Mouse (Mus musculus): ENCODE data around the gene Prok1. TPM values are rescaled to one million over a fixed set of nuclear protein-coding genes. Genes with fewer than 3 reads are reported as not detected.

Prok1 gene
- polyA plus RNA-seq, 1 experiment from 2014 or later = not detected

GRCm38 (mm10) chr3:107207625-107208253 lies 31.8 kb downstream of the Prok1 start:
- Histone ChIP-seq H3K9me3 (ENCODE audit: control insufficient read depth, low read length) (no peaks in the 10 kb centered on the region), H3K4me3 (ENCODE audit: low read length) (no peak overlapping the region), H3K4me1 (ENCODE audit: control insufficient read depth, insufficient read depth, low read length) (0 out of 2 replicates have a peak, but pooled peaks cover 5% of the 10 kb centered on the region), H3K27ac (ENCODE audit: low read depth, low read length) (no peak overlapping the region), H3K36me3 (ENCODE audit: control insufficient read depth, insufficient read depth, low read length) (no peaks in the 10 kb centered on the region), H3K4me2 (replicated peaks; ENCODE audit: low read depth, low read length) (no peak overlapping the region), H3K27me3 (ENCODE audit: control insufficient read depth, insufficient read depth, low read length) (no peaks in the 10 kb centered on the region), H3K9ac (ENCODE audit: low read depth, low read length) (no peak overlapping the region)
- 60% methylated on average over 7 of the region's 7 CpGs for WGBS
- ATAC-seq (ENCODE audit: low FRiP score, low TSS enrichment) = peak; percentile 28; the same call in 1 of the 2 replicates

GRCm38 (mm10) chr3:107206490-107207150 lies 32.9 kb downstream of the Prok1 start:
- Histone ChIP-seq H3K9ac (ENCODE audit: low read depth, low read length) (no peak overlapping the region), H3K27me3 (ENCODE audit: control insufficient read depth, insufficient read depth, low read length) (no peaks in the 10 kb centered on the region), H3K4me3 (ENCODE audit: low read length) (no peak overlapping the region), H3K4me2 (replicated peaks; ENCODE audit: low read depth, low read length) (no peak overlapping the region), H3K9me3 (ENCODE audit: control insufficient read depth, low read length) (no peaks in the 10 kb centered on the region), H3K36me3 (ENCODE audit: control insufficient read depth, insufficient read depth, low read length) (no peaks in the 10 kb centered on the region), H3K27ac (ENCODE audit: low read depth, low read length) (no peak overlapping the region), H3K4me1 (ENCODE audit: control insufficient read depth, insufficient read depth, low read length) (0 out of 2 replicates have a peak, but pooled peaks cover 5% of the 10 kb centered on the region)
- WGBS = 38% methylated on average over 4 of the region's 4 CpGs
- ATAC-seq (ENCODE audit: low FRiP score, low TSS enrichment) = no peak

GRCm38 (mm10) chr3:107205994-107206393 lies 33.5 kb downstream of the Prok1 start:
- no peak for ATAC-seq (ENCODE audit: low FRiP score, low TSS enrichment)
- Histone ChIP-seq H3K4me3 (ENCODE audit: low read length) (no peak overlapping the region), H3K4me2 (replicated peaks; ENCODE audit: low read depth, low read length) (no peak overlapping the region), H3K27me3 (ENCODE audit: control insufficient read depth, insufficient read depth, low read length) (no peaks in the 10 kb centered on the region), H3K4me1 (ENCODE audit: control insufficient read depth, insufficient read depth, low read length) (0 out of 2 replicates have a peak, but pooled peaks cover 5% of the 10 kb centered on the region), H3K27ac (ENCODE audit: low read depth, low read length) (no peak overlapping the region), H3K9ac (ENCODE audit: low read depth, low read length) (no peak overlapping the region), H3K36me3 (ENCODE audit: control insufficient read depth, insufficient read depth, low read length) (no peaks in the 10 kb centered on the region), H3K9me3 (ENCODE audit: control insufficient read depth, low read length) (no peaks in the 10 kb centered on the region)
- WGBS = 13% methylated on average over 4 of the region's 4 CpGs

GRCm38 (mm10) chr3:107205170-107205569 lies 34.3 kb downstream of the Prok1 start:
- Histone ChIP-seq H3K9ac (ENCODE audit: low read depth, low read length) (no peak overlapping the region), H3K9me3 (ENCODE audit: control insufficient read depth, low read length) (no peaks in the 10 kb centered on the region), H3K27ac (ENCODE audit: low read depth, low read length) (no peak overlapping the region), H3K36me3 (ENCODE audit: control insufficient read depth, insufficient read depth, low read length) (no peaks in the 10 kb centered on the region), H3K4me2 (replicated peaks; ENCODE audit: low read depth, low read length) (no peak overlapping the region), H3K4me1 (ENCODE audit: control insufficient read depth, insufficient read depth, low read length) (0 out of 2 replicates have a peak, but pooled peaks cover 5% of the 10 kb centered on the region), H3K27me3 (ENCODE audit: control insufficient read depth, insufficient read depth, low read length) (no peaks in the 10 kb centered on the region), H3K4me3 (ENCODE audit: low read length) (no peak overlapping the region)
- ATAC-seq (ENCODE audit: low FRiP score, low TSS enrichment) = no peak

GRCm38 (mm10) chr3:107204413-107204812 lies 35.1 kb downstream of the Prok1 start:
- H3K4me3 ChIP-seq (ENCODE audit: low read length) = no peak overlapping the region
- 91% methylated on average over 3 of the region's 3 CpGs for WGBS
- no peaks in the 10 kb centered on the region for H3K36me3 ChIP-seq (ENCODE audit: control insufficient read depth, insufficient read depth, low read length)
- no peak overlapping the region for H3K27ac ChIP-seq (ENCODE audit: low read depth, low read length)
- no peaks in the 10 kb centered on the region for H3K9me3 ChIP-seq (ENCODE audit: control insufficient read depth, low read length)
- no peak for ATAC-seq (ENCODE audit: low FRiP score, low TSS enrichment)
- H3K4me2 ChIP-seq (replicated peaks; ENCODE audit: low read depth, low read length) = no peak overlapping the region
- no peaks in the 10 kb centered on the region for H3K27me3 ChIP-seq (ENCODE audit: control insufficient read depth, insufficient read depth, low read length)
- H3K9ac ChIP-seq (ENCODE audit: low read depth, low read length) = no peak overlapping the region
- H3K4me1 ChIP-seq (ENCODE audit: control insufficient read depth, insufficient read depth, low read length) = 0 out of 2 replicates have a peak, but pooled peaks cover 5% of the 10 kb centered on the region

GRCm38 (mm10) chr3:107201310-107202180 lies 38.0 kb downstream of the Prok1 start:
- 30% methylated on average over 9 of the region's 9 CpGs for WGBS
- H3K36me3 ChIP-seq (ENCODE audit: control insufficient read depth, insufficient read depth, low read length) = no peaks in the 10 kb centered on the region
- no peak overlapping the region for H3K9ac ChIP-seq (ENCODE audit: low read depth, low read length)
- H3K4me3 ChIP-seq (ENCODE audit: low read length) = no peak overlapping the region
- no peaks in the 10 kb centered on the region for H3K4me1 ChIP-seq (ENCODE audit: control insufficient read depth, insufficient read depth, low read length)
- no peaks in the 10 kb centered on the region for H3K27me3 ChIP-seq (ENCODE audit: control insufficient read depth, insufficient read depth, low read length)
- H3K27ac ChIP-seq (ENCODE audit: low read depth, low read length) = no peak overlapping the region
- no peaks in the 10 kb centered on the region for H3K9me3 ChIP-seq (ENCODE audit: control insufficient read depth, low read length)
- no peak overlapping the region for H3K4me2 ChIP-seq (replicated peaks; ENCODE audit: low read depth, low read length)
- no peak for ATAC-seq (ENCODE audit: low FRiP score, low TSS enrichment)

- 45% methylated on average over 6 of the region's 6 CpGs for WGBS
- H3K9me3 ChIP-seq (ENCODE audit: control insufficient read depth, low read length) = no peaks in the 10 kb centered on the region
- no peak overlapping the region for H3K9ac ChIP-seq (ENCODE audit: low read depth, low read length)
- H3K27ac ChIP-seq (ENCODE audit: low read depth, low read length) = no peak overlapping the region
- ATAC-seq (ENCODE audit: low FRiP score, low TSS enrichment) = peak; percentile 28; the same call in 1 of the 2 replicates
- no peak overlapping the region for H3K4me3 ChIP-seq (ENCODE audit: low read length)
- H3K4me1 ChIP-seq (ENCODE audit: control insufficient read depth, insufficient read depth, low read length) = no peaks in the 10 kb centered on the region
- H3K36me3 ChIP-seq (ENCODE audit: control insufficient read depth, insufficient read depth, low read length) = no peaks in the 10 kb centered on the region
- no peaks in the 10 kb centered on the region for H3K27me3 ChIP-seq (ENCODE audit: control insufficient read depth, insufficient read depth, low read length)
- H3K4me2 ChIP-seq (replicated peaks; ENCODE audit: low read depth, low read length) = no peak overlapping the region
Observed at GRCm38 (mm10) chr3:107188226-107188899, 51.1 kb downstream of the Prok1 start.

- H3K4me3 ChIP-seq (ENCODE audit: low read length) = no peak overlapping the region
- H3K27ac ChIP-seq (ENCODE audit: low read depth, low read length) = no peak overlapping the region
- H3K36me3 ChIP-seq (ENCODE audit: control insufficient read depth, insufficient read depth, low read length) = no peaks in the 10 kb centered on the region
- no peaks in the 10 kb centered on the region for H3K4me1 ChIP-seq (ENCODE audit: control insufficient read depth, insufficient read depth, low read length)
- H3K9me3 ChIP-seq (ENCODE audit: control insufficient read depth, low read length) = no peaks in the 10 kb centered on the region
- no peaks in the 10 kb centered on the region for H3K27me3 ChIP-seq (ENCODE audit: control insufficient read depth, insufficient read depth, low read length)
- WGBS = 89% methylated on average over 4 of the region's 4 CpGs
- H3K9ac ChIP-seq (ENCODE audit: low read depth, low read length) = no peak overlapping the region
- H3K4me2 ChIP-seq (replicated peaks; ENCODE audit: low read depth, low read length) = no peak overlapping the region
- ATAC-seq (ENCODE audit: low FRiP score, low TSS enrichment) = no peak
Observed at GRCm38 (mm10) chr3:107187022-107187421, 52.5 kb downstream of the Prok1 start.

Data from kidney, embryonic 14.5 days (tissue).